Mouse (Mus musculus) lung, adult 2 months (tissue): ENCODE measurements around the gene Klc4.

Experiments used
- CTCF ChIP-seq: fragments of 200-500 bp; IDR thresholded peaks from 2 replicates; pipeline ENCODE4 v1.5.1; 2011; ENCODE audit warnings: mild to moderate bottlenecking, low read length, control low read depth; ENCODE audit not compliant: insufficient read depth
- POLR2A ChIP-seq: fragments of 200-500 bp; IDR thresholded peaks from 2 replicates; pipeline ENCODE4 v1.6.1; 2011; ENCODE audit warnings: low read depth, mild to moderate bottlenecking, control low read depth, low read length, borderline replicate concordance; ENCODE audit errors: extremely low read depth

GRCm38 (mm10) chr17:46605126-46605525, 40.7 kb downstream of the Klc4 start:
- TF ChIP-seq CTCF (no peak), POLR2A (no peak)
